Mouse (Mus musculus) heart, postnatal 10 days (tissue): ENCODE measurements around the gene Tmem40. TPM values are rescaled to one million over a fixed set of nuclear protein-coding genes. Genes with fewer than 3 reads are reported as not detected.

Source experiments
- DNase-seq, 2 experiments: peaks; one replicate each; pipeline ENCODE4 v3.0.0; 2021
- intact Hi-C: fragments of 180-260 bp; cut with DNase I; formaldehyde crosslinking; loops from one replicate; pipeline ENCODE4 v1.15.1; 2025
- total RNA-seq, 2 experiments: library from RNA; stranded (reverse); gene quantifications; 2 replicates each; pipeline ENCODE4 v1.2.3; 2021

The Tmem40 gene
- total RNA-seq, 2 experiments from 2014 or later: 0.60 TPM

DNA sequence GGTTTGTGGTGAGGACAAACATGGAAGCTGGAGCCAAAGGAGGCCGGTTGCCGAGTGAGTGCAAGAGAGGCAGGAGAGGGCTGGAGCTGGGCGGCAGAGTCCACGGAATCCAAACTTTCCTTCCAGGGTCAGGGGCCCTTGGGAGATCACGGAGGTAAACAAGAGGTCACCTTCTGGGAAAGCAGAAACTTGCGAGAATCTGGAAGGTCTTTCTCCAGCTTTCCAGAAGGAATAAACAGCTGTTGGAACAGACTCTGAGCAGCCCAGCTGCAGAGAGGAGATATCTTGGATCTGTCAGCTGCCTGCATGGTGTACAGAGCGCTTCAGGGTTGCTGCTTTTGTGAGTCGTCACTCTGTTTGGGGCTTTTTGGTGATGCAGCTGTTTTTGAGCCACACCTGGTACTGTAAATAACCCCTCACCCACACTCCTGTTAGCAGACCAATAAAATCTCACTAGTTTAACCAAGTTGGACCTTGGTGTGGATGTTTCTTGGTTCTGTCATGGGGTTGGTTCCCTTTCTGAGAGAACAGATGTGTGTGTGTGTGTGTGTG, 45.0 kb downstream of the Tmem40 start:
- intact Hi-C loops: no loop called here
- peak; percentile 66 to 68 for DNase-seq

DNA sequence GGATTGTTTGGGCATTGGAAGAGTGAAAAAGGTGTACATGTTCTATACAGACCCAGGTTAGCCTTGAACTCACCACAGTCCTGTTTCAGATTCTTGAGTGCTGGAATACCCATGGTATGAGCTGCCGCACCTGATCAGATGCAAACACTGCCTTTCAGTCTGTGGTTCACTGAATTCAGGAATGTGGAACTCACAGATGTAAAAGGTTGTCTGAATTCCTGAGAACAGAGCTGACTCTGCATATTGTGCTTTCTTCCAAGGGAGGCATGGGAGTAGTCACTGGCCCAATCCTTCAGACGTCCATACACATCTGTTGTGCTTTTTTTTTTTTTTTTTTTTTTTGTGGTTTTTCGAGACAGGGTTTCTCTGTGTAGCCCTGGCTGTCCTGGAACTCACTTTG, 50.9 kb downstream of the Tmem40 start:
- DNase-seq: no peak
- intact Hi-C loops: no loop called here

DNA sequence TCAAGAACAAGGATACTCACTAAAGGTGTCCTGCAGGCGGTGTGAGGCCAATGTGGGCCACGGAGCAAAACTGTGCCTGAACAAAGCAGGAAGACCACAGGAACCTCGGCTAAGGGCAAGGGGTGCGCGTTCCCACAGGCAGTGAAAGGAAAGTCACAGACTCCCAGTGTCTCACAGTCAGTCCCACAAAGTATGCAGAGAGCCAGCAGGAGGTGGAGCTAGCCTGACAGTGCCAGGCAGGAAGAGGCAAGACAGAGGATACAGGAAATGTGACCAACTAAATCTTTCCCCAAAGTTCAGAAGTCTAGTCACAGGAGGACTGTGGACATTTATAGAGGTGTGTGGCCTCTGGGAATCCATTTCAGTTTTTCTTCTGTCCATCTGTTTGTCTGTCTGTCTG, 59.3 kb downstream of the Tmem40 start:
- no peak for DNase-seq
- intact Hi-C loops: no loop called here

DNA sequence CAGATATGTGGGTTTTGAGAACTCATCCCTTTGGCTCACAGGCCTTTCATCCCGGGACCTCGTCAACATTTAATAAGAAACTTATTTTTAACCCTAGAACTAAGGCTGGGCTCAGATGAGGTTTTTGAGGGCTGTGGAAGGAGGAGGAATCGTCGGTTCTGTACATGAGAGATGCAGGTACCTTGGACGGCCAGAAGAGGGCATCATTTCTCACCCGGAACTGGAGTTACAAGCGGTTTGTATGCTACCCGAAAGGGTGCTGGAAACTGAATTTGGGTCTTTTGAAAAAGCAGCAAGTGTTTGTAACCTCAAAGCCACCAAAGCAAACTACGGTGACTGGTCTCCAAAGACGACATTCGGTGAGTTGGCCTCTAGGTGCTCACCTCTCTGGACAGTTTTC, 60.9 kb downstream of the Tmem40 start:
- DNase-seq: no peak
- intact Hi-C loops: no loop called here

DNA sequence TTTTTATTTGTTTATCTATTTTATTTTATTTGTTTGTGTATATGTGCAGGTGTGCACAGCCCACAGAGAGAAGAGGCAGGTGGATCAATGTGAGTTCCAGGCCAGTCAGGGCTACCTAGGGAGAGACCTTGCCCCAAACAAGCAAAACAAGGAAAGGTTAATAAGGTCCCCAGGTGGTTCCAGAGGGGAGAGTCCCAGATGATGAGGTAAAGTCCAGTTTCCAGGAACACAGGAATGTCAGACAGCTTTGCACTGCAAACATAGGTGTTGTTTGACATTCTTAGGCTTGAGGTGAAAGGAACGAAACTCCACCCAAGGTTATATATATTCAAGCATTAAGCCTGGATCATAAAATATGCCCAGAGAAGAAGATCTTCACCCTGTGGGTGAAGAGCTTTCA, 61.4 kb downstream of the Tmem40 start:
- DNase-seq: no peak
- intact Hi-C loops: no loop called here

DNA sequence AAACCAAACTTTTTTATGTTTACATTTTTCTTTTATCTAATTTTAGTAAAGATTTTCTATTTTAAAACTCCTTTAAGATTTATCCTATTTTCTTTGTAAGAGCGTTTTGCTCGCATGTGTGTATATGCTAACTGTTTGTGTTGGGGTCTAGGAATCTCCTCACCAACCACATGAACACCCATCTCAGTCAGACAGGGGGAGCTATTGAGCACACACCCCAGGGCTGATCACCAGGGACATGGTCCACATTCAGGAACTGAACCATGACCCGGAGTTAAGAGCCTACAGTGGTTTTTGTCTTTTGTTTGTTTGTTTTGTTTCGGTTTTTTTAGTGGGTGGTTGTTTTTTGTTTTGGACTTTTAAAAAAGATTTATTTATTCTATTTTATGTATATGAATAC, 63.5 kb downstream of the Tmem40 start:
- no peak for DNase-seq
- intact Hi-C loops: no loop called here

DNA sequence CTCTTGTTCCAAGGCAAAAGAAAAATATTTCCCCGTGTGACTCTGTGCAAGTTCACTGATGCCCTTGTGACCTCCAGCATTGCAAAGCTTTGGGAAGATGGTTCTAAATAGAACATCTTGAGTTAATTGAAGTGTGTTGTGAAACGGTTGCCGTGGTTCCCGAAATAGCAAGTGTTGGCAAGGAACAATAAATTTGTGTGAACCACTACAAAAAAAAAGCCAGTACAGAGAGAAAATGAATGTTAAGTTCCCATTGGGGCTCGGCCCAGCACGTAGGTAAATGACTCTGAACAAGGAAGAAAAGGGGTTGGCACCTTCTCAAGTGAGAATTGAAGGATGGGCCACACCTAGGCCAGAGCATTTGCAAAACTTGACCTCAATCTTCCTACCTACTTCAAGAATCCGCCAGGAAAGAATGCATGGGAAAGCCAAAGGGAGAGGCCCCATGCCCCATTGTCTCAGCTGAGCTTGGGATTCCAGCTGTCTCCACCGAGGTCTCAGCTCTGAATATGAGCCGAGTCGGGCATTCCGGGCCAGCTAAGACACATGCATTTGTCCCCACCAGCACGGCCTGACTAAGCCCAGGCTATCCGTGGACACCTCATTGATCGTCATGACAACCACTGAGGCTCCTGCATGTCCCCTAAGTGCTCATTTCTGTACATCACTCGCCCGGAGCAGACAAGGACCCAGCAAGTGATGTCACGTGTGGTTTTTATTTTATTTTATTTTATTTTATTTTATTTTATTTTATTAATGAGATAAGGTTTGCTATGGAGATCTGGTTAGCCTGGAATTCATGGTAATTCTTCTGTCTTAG, 64.3 kb downstream of the Tmem40 start:
- DNase-seq: peak; percentile 40 to 53
- intact Hi-C loops: no loop called here

DNA sequence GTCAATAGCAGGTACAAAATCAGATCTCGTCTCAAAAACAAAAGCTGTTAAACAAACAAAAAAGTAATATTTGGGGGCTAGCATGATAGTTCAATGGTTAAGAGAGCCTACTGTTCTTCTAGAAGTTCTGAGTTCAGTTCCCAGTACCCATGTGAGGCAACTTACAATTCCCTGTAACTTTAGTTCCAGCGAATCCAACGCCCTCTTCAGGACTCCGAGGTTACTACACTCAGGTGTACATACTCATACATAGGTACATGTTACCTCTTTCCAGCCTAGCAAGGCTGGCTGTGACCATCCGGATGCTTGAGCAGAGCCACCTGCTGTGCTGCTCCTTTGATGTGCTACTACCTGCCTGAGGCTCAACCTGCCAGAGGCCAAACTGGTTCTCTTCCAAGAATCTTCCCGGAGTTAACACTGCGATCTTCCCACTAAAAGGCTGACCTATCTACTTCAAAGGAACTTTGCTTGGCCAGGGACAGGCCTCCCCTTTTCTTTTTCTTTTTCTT, 65.4 kb downstream of the Tmem40 start:
- intact Hi-C loops: no loop called here
- DNase-seq: no peak

DNA sequence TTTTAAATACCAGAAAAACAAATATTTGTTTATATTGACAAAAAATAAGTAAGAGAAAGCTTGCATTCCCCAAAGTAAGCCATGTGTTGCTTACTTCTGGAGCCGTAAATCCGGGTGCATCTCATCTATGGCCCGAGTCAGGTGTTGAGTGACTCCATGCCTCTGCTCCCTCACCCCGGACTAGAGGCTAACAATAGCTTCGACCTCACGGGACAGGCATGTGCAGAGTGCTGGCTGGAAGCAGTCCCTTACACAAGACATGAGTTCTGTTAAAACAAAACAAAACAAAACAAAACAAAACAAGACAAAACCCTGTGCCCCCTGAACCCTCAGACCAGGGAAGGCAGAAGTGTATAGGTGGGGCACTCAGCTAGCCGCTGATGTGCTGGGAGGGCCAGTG, 67.1 kb downstream of the Tmem40 start:
- peak; percentile 74 to 75 for DNase-seq
- intact Hi-C loops: no loop called here

DNA sequence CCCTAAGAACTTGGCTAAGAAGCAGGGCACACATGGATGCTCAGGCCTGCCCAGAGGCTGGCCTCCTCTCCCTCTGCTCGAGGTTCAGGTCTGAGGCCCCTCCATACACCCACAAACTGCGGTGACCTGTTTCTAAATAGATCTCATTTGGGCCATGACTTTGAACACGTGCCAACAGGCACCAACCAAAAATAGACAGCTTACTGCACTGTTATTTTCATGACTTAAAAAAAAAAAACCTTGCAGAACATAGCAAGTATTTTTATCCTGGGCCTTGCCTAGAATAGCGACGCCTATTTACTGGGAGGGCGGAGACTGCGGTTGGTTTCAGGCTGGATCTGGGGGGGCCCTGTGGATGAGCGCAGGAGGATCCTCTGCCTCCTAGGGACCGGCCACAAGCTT, 67.8 kb downstream of the Tmem40 start:
- peak; percentile 78 to 79 for DNase-seq
- intact Hi-C loops: no loop called here

DNA sequence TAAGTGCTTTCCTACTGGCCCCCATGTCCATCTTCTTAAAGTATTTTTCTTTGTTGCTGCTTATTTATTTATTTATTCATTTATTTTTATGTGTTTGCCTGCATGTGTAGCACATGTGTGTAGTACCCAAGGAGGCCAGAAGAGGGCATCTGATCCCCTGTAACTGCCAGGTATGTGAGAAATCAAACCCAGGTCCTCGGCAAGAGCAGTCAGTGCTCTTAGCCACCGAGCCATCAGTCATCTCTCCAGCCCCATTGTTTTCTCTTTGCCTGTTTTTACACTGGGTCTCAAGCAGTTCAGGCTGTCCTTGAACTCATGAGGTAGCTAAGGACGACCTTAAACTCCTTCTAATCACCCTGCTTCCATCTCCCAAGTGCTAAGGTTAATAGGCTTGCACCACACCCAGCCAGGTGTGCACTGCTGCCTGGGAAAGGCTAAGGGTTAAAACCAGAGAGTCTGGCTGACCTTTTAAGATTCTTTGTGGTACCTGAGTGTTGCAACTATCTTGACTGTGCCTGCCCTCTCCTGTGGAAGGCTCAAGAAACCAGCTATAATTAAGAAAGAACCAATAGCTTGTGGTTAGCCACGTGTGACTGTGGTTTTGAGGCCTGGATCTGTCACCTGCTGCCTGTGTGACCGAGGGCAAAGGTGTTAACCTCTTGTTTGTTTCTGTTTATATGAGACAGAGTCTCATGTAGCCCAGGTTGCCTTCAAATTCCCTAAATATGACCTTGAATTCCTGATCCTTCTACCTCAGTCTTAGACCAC, 69.1 kb downstream of the Tmem40 start:
- intact Hi-C loops: no loop called here
- peak in 1 of 2 experiments; percentile 41 for DNase-seq

DNA sequence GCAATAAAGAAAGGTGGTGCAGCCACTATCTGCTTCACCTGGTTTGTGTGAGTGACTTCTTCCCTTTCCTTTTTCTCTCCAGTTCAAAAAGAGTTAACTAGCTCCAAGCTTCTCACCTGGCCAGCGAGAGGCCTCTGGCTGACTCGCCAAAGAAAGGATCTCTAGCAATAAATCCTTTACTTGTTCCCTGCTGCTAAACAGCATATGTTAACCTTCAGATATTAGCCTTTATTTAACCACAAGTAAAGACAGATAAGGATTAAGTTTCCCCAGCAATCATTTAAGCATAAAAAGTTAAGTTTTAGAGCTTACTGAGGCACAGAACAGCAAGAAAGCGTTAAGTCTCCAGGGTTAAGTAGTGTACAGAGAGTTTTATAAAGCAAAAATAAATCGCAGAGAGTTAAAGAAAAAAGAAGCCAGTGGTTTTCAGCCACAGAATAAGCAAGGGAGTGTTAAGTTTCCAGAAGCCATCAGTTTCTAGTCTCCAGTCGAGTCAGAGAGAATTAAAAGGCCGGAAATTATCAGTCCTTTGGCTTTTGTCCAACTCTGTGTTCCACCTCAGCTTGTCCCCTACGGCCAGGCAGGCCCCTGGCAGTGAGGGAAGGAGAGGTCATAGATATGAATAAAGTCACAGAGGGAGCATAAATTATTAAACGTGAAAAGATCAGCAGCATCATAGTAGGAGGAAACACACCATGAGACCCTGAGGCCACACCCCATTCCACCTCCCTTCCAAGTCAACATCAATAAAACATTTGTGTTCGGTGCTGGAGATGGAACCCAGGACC, 69.9 kb downstream of the Tmem40 start:
- DNase-seq: peak; percentile 36 to 37
- intact Hi-C loops: no loop called here

DNA sequence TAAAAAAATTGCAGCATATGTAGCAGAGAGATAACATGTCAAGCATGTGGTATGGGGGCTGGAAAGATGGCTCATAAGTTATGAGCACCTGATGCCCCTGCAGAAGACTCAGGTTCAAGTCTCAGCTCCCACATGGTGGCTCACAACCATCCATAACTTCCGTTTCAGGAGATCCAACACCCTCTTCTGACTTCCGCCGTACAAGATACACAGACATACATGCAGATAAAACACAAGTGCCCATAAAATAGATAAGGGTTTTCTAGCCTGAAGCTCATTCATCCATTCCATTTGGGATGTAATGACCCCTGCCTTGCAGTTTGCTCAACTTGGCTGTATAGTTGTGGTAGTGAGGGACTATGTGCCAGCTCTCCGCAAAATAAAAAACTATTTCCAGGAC, 72.1 kb downstream of the Tmem40 start:
- DNase-seq: no peak
- intact Hi-C loops: no loop called here

DNA sequence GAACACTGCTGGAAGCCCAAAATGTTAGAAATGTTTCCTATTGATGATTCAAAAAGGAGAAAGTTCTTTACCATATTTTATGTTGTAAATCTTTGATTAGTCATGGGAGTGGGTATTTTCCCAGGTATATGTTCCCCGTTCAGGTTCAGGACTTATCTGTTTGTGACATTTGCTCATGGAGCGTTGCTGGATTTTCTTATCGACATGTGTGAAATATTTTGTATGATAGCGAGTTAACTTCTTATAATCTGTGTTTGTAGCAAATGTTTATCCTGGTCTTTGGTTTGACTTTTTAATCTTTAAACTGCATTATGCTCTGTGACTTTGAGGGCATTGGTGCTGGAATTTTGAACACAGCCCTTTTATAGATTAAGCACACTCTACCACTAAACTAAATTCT, 73.6 kb downstream of the Tmem40 start:
- DNase-seq: no peak
- intact Hi-C loops: no loop called here

DNA sequence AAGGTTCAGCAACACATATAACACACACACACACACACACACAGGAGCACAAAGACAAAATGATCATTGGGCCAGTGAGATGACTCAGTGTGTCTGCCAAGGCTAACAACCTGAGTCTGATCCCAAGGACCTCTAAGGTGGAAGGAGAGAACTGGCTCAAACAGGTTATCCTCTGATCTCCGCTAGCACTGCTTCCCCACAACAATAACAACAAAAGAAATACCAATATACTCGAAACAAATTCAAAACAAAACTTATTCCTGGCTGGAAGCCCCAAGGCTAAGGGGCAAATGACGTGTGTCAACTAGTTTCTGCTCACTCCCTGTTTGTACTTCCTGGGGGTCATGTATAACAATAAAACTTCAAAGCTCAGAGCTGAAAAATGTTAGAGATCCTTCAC, 74.5 kb downstream of the Tmem40 start:
- intact Hi-C loops: no loop called here
- no peak for DNase-seq

DNA sequence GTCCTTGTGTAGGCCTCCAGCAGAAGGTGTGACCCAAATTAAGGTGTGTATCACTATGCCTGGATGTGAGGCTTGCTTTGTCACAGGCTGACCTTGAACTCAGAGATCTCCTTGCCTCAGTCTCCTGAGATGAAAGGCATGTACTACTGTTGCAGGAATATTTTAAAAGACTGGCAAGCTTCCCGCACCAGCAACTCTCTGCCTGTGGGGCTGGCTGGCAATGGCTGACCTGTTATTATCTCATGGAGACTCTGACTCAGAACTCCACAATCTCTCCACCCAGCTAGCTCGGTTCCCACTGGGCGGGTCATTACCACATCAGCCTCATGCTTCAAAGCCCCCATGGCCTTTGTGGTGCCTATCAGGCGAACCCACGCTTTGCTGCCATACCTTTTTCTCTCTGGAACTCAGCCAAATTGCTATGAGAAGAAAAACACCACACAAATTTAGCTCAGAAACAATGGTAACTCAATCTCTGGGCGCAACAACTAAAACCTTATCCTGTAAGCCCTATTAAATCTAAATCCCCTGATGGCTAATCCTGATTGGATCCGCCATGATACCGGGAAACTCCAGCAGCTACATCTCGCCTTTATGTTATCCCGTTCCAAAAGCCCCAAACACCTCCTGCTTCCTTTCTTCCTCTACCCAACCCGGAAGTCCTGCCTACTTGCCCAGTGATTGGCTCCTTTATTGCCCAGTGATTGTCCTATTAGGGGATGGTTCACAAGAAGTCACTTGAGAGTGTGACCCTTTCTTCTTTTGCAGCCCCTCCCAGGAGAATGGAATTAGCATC, 77.2 kb downstream of the Tmem40 start:
- intact Hi-C loops: no loop called here
- no peak for DNase-seq

DNA sequence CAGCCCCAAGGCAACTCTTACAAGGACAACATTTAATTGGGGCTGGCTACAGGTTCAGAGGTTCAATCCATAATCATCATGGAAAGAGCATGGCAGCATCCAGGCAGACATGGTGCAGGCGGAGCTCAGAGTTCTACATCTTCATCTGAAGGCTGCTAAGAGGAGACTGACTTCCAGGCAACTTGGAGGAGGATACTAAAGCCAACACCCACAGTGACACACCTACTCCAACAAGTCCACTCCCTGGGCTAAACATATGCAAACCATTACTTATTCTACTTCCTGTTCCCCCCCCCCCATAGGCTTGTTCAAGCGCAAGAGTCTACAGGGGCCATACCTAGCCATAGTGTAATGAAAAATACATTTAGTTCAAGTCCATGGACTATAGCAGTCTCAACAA, 77.9 kb downstream of the Tmem40 start:
- intact Hi-C loops: no loop called here
- DNase-seq: no peak

DNA sequence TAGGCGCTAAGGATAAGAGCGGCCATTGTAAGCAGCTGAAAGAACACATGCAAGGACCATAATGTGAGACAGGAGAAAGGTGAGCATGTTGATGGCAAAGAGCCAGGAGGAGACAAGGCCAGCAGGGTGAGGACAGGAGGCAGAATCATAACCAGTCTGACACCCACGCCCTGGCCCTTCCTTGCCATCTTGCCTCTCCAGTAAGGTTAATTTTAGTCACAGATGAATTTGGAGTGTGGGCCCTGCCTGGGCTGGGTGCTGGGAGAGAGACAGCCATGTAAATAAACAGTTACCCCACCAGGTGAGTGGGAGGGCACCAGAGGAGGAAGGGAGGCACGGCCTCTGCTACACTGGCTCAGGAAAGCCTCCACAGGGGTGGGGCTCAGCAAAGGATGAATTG, 81.1 kb downstream of the Tmem40 start:
- no peak for DNase-seq
- intact Hi-C loops: no loop called here
